Mouse (Mus musculus): ENCODE data around the gene Iqca.

Iqca gene

DNA sequence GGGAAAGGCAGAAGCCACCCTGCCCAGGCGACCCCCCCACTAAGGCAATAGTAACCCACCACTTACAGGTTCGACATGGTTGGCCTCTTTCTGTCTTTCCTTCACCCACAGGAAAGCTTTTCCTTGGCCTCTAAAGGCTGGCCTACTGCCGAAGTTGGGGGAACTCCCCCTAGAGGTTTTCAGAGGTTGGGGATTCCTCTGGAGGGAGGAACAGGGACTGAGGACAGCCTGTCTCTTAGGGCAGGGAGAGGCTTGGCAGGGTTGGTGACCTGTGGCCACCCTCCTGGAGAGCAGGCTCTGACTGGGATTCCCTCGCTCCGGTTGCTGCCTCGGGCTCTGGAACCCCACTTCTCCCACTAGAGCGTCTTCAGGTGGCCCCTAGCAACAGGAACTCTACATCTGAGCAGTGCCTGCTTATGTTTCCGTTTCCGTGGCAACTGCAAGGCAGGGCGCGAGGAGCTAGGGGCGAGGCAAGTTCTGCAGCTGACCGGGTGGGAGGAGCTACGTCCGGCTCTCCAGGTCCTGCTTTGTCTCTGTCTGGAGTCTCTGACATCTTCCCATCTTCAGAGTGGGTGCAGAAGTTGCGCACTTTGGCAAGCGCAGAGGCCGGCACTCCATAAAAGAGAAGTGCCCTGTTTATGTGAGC is at the start of gene Iqca:
Gene Iqca, minus strand, starts transcription at position 303 of the 646 bp plus-strand sequence.
- DNase-seq (ENCODE audit: low read depth, low spot score), result no peak

DNA sequence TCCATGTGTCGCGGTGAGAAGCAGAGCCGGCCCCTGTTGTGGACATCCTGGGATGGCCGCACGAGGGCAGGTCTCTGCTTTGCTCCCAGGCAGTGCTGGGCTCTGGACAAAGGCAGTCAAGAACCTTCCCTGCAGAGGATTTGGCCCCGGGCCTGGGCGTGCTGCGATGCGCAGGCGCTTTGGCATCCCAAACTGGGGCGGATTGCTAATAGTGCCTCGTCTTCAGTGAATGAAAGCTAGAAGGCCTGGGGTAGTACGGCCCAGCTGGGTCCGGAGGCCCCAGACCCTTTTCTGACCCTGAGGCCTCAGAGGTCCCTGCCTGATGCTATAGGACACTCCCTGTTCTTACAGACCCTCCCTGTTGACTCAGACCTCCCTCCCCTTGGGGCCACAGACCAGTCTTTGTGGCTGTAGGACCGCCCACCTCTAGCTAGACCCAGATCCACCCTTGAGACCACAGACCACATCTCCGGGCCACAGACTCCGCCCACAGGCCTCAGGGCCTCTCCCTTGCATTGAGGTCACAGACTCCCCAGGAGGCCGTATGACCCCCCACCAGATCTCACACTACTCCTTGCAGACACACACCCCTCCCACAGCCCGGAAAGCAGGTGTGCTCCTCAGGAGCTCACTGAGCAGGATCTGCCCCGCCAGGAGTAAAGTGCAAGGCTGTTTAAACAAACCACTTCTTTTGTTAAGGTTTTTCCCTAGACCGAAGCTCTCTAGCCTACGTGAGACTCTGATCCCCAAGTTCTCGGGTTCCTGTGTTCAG is 49.2 kb upstream of the Iqca start:
- DNase-seq (ENCODE audit: low read depth, low spot score), result no peak

DNA sequence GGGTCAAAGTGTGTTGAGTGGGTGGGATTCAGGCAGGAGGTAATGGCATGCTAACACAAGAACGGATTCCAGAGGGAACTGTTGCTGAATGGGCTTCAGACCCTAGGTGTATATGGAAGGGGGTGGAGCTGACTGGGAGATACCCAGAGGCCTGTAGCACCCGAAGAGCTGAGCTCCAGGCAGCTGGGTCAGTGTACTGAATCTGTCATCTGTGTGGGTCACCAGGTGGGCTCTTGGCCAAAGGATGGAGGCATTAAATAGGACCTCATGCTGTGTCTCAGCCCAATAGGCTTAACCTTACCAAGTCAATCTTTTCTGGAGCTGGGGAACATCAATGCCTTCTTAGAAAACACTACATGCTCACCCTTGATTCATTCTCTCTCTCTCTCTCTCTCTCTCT is 48.5 kb upstream of the Iqca start:
- DNase-seq (ENCODE audit: low read depth, low spot score), result no peak

DNA sequence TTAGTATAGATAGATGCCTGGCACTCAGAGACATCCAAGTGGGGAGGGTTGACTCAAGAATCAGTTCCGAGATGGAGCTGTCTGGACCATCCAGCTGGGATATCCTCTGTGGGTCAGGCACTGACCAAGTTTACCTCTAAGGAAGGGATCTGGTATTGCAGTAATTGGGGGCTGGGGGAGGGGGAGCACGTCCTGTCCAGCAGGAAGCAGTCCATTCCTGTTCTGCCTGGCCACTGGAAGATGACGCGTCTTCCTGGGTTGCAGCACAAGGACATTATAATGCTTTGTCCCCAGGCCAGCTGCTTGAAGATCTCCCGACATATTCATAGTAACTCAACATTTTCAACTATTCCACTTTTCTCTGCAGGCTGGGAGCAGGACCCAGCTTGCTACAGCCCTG is 48.0 kb upstream of the Iqca start:
- no peak for DNase-seq (ENCODE audit: low read depth, low spot score)

- DNase-seq (ENCODE audit: low read depth, low spot score), result no peak
Observed at GRCm38 (mm10) chr1:90189046-90189445, 35.8 kb upstream of the Iqca start.

GRCm38 (mm10) chr1:90186874-90187273 is 33.7 kb upstream of the Iqca start:
- DNase-seq (ENCODE audit: low read depth, low spot score), result no peak

DNA sequence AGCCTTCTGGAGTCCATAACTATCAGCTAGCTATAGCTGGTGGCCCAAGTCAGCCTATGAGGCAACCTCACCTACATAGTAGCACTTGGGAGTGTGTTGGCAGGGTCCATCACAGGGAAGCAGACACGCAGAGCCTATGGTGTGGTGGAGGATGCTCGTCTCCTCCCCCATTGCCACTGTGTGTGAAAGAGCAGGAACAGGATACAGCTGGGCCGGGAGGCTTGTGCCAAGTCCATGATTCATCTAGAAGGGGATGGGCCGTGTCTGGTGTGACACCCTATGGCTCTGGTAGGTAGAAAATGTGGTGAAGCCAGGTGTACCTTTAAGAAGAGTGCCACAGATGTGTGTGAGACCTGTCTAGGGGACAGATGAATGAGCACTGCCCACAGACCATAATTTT is 33.0 kb upstream of the Iqca start:
- DNase-seq (ENCODE audit: low read depth, low spot score), result no peak

DNA sequence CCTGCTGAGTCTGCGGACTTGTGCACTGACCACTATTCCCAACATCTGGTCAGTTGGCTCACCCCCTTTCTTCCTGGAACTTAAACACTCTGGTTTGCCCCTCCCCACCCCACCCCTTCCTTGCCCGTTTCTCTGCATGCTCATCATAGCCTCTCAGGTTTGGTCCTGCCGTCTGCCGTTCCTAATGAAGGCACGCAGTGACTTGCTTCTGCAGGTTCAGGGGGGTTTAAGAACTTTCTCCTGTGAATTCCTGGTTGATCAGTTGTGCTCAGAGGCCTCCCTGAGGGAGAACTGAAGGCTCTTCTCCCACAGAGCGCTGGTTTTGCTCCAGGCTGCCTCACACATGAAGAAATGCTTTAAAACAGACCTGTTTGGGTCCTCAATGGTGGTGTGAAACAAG is 30.4 kb upstream of the Iqca start:
- DNase-seq (ENCODE audit: low read depth, low spot score), result no peak

GRCm38 (mm10) chr1:90182521-90182920 is 29.3 kb upstream of the Iqca start:
- no peak for DNase-seq (ENCODE audit: low read depth, low spot score)

GRCm38 (mm10) chr1:90180966-90181699 is 27.9 kb upstream of the Iqca start:
- no peak for DNase-seq (ENCODE audit: low read depth, low spot score)

- no peak for DNase-seq (ENCODE audit: low read depth, low spot score)
Observed at GRCm38 (mm10) chr1:90180479-90180878, 27.3 kb upstream of the Iqca start.

- DNase-seq (ENCODE audit: low read depth, low spot score), result no peak
Observed at GRCm38 (mm10) chr1:90177978-90178377, 24.8 kb upstream of the Iqca start.

DNA sequence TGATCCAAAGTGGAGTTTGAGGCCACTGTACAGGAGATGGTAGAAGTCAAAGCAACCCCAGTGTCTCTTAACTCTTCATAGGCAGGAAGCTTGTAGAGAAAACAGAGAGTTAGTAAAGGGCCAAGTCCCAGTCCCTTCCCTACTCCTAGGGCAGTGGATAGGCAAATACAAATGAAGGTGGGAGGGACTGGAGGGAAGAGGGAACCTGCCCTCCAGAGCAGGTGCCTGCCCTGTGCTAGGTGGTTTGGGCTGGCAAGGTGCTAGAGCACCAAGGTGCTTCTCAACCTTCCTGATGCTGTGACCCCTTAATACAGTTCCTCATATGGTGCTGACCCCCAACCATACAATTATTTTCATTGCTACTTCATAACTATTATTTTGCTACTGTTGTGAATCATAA is 24.4 kb upstream of the Iqca start:
- no peak for DNase-seq (ENCODE audit: low read depth, low spot score)

GRCm38 (mm10) chr1:90176223-90176622 is 23.0 kb upstream of the Iqca start:
- no peak for DNase-seq (ENCODE audit: low read depth, low spot score)

GRCm38 (mm10) chr1:90174338-90174737 is 21.1 kb upstream of the Iqca start:
- DNase-seq (ENCODE audit: low read depth, low spot score), result no peak

- no peak for DNase-seq (ENCODE audit: low read depth, low spot score)
Observed at GRCm38 (mm10) chr1:90164319-90164718, 11.1 kb upstream of the Iqca start.

- DNase-seq (ENCODE audit: low read depth, low spot score), result no peak
Observed at GRCm38 (mm10) chr1:90163161-90163560, 10.0 kb upstream of the Iqca start.

GRCm38 (mm10) chr1:90162379-90162857 is 9.2 kb upstream of the Iqca start:
- DNase-seq (ENCODE audit: low read depth, low spot score), result no peak

- DNase-seq (ENCODE audit: low read depth, low spot score), result no peak
Observed at GRCm38 (mm10) chr1:90161623-90162022, 8.4 kb upstream of the Iqca start.

GRCm38 (mm10) chr1:90159927-90160326 is 6.7 kb upstream of the Iqca start:
- DNase-seq (ENCODE audit: low read depth, low spot score), result no peak

- no peak for DNase-seq (ENCODE audit: low read depth, low spot score)
Observed at GRCm38 (mm10) chr1:90156589-90156988, 3.4 kb upstream of the Iqca start.

- no peak for DNase-seq (ENCODE audit: low read depth, low spot score)
Observed at GRCm38 (mm10) chr1:90153787-90154186, 586 bp upstream of the Iqca start.

Data from CD4-positive helper T cell, adult 2 months (primary cell).